Mouse (Mus musculus): ENCODE measurements around the gene Agbl5. TPM values are rescaled to one million over a fixed set of nuclear protein-coding genes. Genes with fewer than 3 reads are reported as not detected.

The Agbl5 gene
- 2.4 and 2.7 TPM in 2 replicates for polyA plus RNA-seq (2012)

- Histone ChIP-seq H3K4me1 (ENCODE audit: control insufficient read depth) (peaks cover 54% of the 10 kb centered on the region), H3K27me3 (ENCODE audit: control insufficient read depth) (no peaks in the 10 kb centered on the region), H3K9me3 (ENCODE audit: control insufficient read depth, low read length) (no peaks in the 10 kb centered on the region), H3K4me3 (replicated peaks) (peak within 1 kb of the TSS; percentile 94), H3K36me3 (ENCODE audit: control insufficient read depth) (peaks cover 30% of the 10 kb centered on the region)
- TF ChIP-seq GATA1 (IDR thresholded peaks at IDR 0.05; ENCODE audit: low read length) (no peak), TAL1 (IDR thresholded peaks at IDR 0.05; ENCODE audit: low read length) (no peak)
Measured at GRCm38 (mm10) chr5:30888337-30889087, at the start of gene Agbl5. Gene Agbl5, plus strand, starts transcription at chr5:30888694.

DNA sequence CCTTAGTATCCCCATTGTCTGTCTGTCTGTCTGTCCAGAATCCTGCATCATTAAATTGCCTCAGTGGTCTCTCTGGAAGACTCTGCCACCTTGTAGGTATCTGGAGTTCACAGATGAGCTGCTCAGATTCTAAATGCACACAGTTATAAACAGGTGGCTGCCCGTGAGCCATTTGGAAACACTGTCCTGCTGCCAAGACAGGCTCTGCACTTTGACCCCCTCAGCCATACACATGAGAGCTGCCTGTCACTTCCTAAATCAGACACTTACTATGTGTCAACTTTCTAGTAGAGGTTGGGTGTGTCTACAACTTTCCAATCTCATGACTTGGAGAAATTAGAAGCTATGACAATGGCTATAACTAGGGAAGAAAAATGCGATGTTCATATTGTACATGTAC lies 48.8 kb upstream of the Agbl5 start:
- no peaks in the 10 kb centered on the region for H3K27me3 ChIP-seq (ENCODE audit: control insufficient read depth)
- H3K4me1 ChIP-seq (ENCODE audit: control insufficient read depth) = no peaks in the 10 kb centered on the region; the same call in 1 of the 2 replicates
- TF ChIP-seq TAL1 (IDR thresholded peaks at IDR 0.05; ENCODE audit: low read length) = no peak
- no peak for TF ChIP-seq GATA1 (IDR thresholded peaks at IDR 0.05; ENCODE audit: low read length)
- H3K4me3 ChIP-seq (replicated peaks) = no peak overlapping the region
- H3K9me3 ChIP-seq (ENCODE audit: control insufficient read depth, low read length) = peaks cover 5% of the 10 kb centered on the region; the same call in 1 of the 2 replicates
- H3K36me3 ChIP-seq (ENCODE audit: control insufficient read depth) = no peaks in the 10 kb centered on the region

GRCm38 (mm10) chr5:30841896-30842295 lies 46.6 kb upstream of the Agbl5 start:
- TF ChIP-seq TAL1 (IDR thresholded peaks at IDR 0.05; ENCODE audit: low read length) (no peak), GATA1 (IDR thresholded peaks at IDR 0.05; ENCODE audit: low read length) (no peak)
- H3K9me3 ChIP-seq (ENCODE audit: control insufficient read depth, low read length) = peaks cover 3% of the 10 kb centered on the region; the same call in 1 of the 2 replicates
- no peaks in the 10 kb centered on the region for H3K36me3 ChIP-seq (ENCODE audit: control insufficient read depth)
- no peaks in the 10 kb centered on the region for H3K4me1 ChIP-seq (ENCODE audit: control insufficient read depth)
- no peaks in the 10 kb centered on the region for H3K27me3 ChIP-seq (ENCODE audit: control insufficient read depth)
- no peak overlapping the region for H3K4me3 ChIP-seq (replicated peaks)

DNA sequence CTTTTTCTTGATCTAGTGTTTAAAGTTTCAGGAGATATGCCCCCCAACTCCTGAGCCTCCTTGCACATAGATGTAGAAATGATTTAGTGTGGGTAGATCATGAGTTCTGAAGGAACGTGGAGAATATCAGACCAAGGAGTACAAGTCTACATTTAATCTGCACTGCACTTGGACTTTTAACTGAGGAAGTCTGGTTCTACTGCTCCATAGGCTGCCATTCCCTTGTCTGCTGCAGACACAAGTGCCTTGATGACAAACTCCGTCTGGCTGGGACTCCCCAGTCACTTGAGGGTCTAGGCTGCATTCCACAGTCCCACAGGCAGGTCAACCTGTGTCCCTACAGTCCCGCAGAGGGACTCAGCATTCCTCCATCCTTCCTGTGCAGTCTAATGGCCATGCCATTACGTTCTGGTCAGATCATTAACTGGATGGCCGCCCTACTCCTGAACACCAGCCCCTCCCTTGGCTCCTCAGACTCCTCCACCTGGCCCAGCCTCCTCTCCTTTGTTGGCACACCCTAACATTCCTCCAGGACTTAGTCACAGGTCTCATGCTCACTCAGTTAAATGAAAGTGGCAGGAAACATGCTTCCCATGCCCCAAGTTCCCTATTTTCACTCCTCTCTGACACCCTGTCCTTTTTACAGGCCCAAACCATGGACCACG lies 38.5 kb upstream of the Agbl5 start:
- no peak for TF ChIP-seq TAL1 (IDR thresholded peaks at IDR 0.05; ENCODE audit: low read length)
- TF ChIP-seq GATA1 (IDR thresholded peaks at IDR 0.05; ENCODE audit: low read length) = no peak
- Histone ChIP-seq H3K27me3 (ENCODE audit: control insufficient read depth) (no peaks in the 10 kb centered on the region), H3K36me3 (ENCODE audit: control insufficient read depth) (no peaks in the 10 kb centered on the region), H3K9me3 (ENCODE audit: control insufficient read depth, low read length) (no peaks in the 10 kb centered on the region), H3K4me1 (ENCODE audit: control insufficient read depth) (no peaks in the 10 kb centered on the region), H3K4me3 (replicated peaks) (no peak overlapping the region)

DNA sequence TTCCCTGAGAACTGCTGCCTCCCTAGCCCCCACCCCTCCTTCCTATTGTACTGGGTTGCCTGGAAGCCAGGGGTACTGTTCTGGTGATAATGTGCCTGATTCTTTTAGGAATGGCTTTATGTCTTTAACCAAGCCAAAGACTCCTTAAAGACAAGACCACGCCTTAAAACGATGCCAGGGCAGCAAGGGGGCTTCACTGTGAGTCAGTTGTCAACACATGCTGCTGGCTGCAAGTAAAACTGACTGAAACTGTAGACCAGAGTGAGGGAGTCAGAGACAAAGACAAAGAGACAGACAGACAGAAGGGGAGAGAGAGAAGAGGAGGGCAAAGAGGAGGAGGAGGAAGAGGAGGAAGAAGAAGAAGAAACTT lies 38.0 kb upstream of the Agbl5 start:
- Histone ChIP-seq H3K27me3 (ENCODE audit: control insufficient read depth) (no peaks in the 10 kb centered on the region), H3K4me1 (ENCODE audit: control insufficient read depth) (no peaks in the 10 kb centered on the region)
- TF ChIP-seq TAL1 (IDR thresholded peaks at IDR 0.05; ENCODE audit: low read length) (no peak), GATA1 (IDR thresholded peaks at IDR 0.05; ENCODE audit: low read length) (no peak)

DNA sequence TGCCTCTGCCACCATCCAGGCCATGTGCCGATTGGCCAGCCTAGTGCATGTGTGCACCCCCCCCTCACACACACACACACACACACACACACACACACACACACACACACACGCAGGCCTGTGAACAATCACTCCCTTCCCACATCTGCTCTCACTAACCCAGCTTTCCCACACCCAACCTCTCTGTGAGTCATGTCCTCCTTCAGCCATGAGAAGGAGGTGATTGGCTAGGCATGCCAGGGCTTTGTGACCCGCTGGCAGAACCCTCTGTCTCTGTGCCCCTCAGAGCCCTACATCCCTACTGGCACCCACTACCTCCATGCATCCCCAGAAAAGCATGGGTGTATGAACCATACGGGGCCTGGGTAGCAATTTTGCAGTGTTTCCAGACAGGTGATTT lies 35.0 kb upstream of the Agbl5 start:
- no peak overlapping the region for H3K4me3 ChIP-seq (replicated peaks)
- H3K9me3 ChIP-seq (ENCODE audit: control insufficient read depth, low read length) = no peaks in the 10 kb centered on the region
- H3K4me1 ChIP-seq (ENCODE audit: control insufficient read depth) = no peaks in the 10 kb centered on the region
- no peak for TF ChIP-seq GATA1 (IDR thresholded peaks at IDR 0.05; ENCODE audit: low read length)
- TF ChIP-seq TAL1 (IDR thresholded peaks at IDR 0.05; ENCODE audit: low read length) = no peak
- H3K36me3 ChIP-seq (ENCODE audit: control insufficient read depth) = no peaks in the 10 kb centered on the region
- H3K27me3 ChIP-seq (ENCODE audit: control insufficient read depth) = no peaks in the 10 kb centered on the region

More for the DNA sequence above, 38.0 kb upstream of the Agbl5 start:
- no peaks in the 10 kb centered on the region for H3K36me3 ChIP-seq (ENCODE audit: control insufficient read depth)
- H3K4me3 ChIP-seq (replicated peaks) = no peak overlapping the region
- H3K9me3 ChIP-seq (ENCODE audit: control insufficient read depth, low read length) = no peaks in the 10 kb centered on the region

GRCm38 (mm10) chr5:30855674-30856073 lies 32.8 kb upstream of the Agbl5 start:
- Histone ChIP-seq H3K9me3 (ENCODE audit: control insufficient read depth, low read length) (no peaks in the 10 kb centered on the region), H3K27me3 (ENCODE audit: control insufficient read depth) (no peaks in the 10 kb centered on the region), H3K4me3 (replicated peaks) (no peak overlapping the region), H3K36me3 (ENCODE audit: control insufficient read depth) (no peaks in the 10 kb centered on the region), H3K4me1 (ENCODE audit: control insufficient read depth) (no peaks in the 10 kb centered on the region)
- no peak for TF ChIP-seq GATA1 (IDR thresholded peaks at IDR 0.05; ENCODE audit: low read length)
- TF ChIP-seq TAL1 (IDR thresholded peaks at IDR 0.05; ENCODE audit: low read length) = no peak

GRCm38 (mm10) chr5:30856124-30856523 lies 32.4 kb upstream of the Agbl5 start:
- Histone ChIP-seq H3K27me3 (ENCODE audit: control insufficient read depth) (no peaks in the 10 kb centered on the region), H3K4me1 (ENCODE audit: control insufficient read depth) (no peaks in the 10 kb centered on the region), H3K4me3 (replicated peaks) (no peak overlapping the region), H3K9me3 (ENCODE audit: control insufficient read depth, low read length) (no peaks in the 10 kb centered on the region), H3K36me3 (ENCODE audit: control insufficient read depth) (no peaks in the 10 kb centered on the region)
- TF ChIP-seq TAL1 (IDR thresholded peaks at IDR 0.05; ENCODE audit: low read length) (no peak), GATA1 (IDR thresholded peaks at IDR 0.05; ENCODE audit: low read length) (no peak)

GRCm38 (mm10) chr5:30863852-30864251 lies 24.6 kb upstream of the Agbl5 start:
- Histone ChIP-seq H3K9me3 (ENCODE audit: control insufficient read depth, low read length) (no peaks in the 10 kb centered on the region), H3K4me3 (replicated peaks) (no peak overlapping the region), H3K4me1 (ENCODE audit: control insufficient read depth) (peaks cover 8% of the 10 kb centered on the region), H3K36me3 (ENCODE audit: control insufficient read depth) (no peaks in the 10 kb centered on the region), H3K27me3 (ENCODE audit: control insufficient read depth) (peaks cover 9% of the 10 kb centered on the region; the same call in 1 of the 2 replicates)
- TF ChIP-seq TAL1 (IDR thresholded peaks at IDR 0.05; ENCODE audit: low read length) (no peak), GATA1 (IDR thresholded peaks at IDR 0.05; ENCODE audit: low read length) (no peak)

Measured in erythroblast, embryonic 14.5 days (primary cell).